Mouse (Mus musculus) midbrain, embryonic 14.5 days (tissue): ENCODE measurements around the gene Mtcl1. TPM values are rescaled to one million over a fixed set of nuclear protein-coding genes. Genes with fewer than 3 reads are reported as not detected.

Experiments used
- ATAC-seq: fragments of 200-750 bp; cut with Nextera tagmentation; 2 replicates; pipeline ENCODE4 v1.8.0; 2017; ENCODE audit warnings: moderate number of reproducible peaks, moderate library complexity; ENCODE audit not compliant: low FRiP score, low TSS enrichment
- DNase-seq: peaks from one replicate; pipeline ENCODE4 v3.0.0-alpha.2; 2015
- H3K27ac ChIP-seq: fragments of 300-500 bp; sonication (generic); replicated peaks from 2 replicates; pipeline ENCODE4 v1.5.1; 2014; ENCODE audit warnings: mild to moderate bottlenecking, low read depth, low read length, moderate library complexity
- H3K27me3 ChIP-seq: fragments of 300-500 bp; sonication (generic); 2 replicates; pipeline ENCODE4 v1.6.1; 2014; ENCODE audit warnings: low read length, control low read depth, mixed read lengths; ENCODE audit not compliant: control insufficient read depth, insufficient read depth
- H3K36me3 ChIP-seq: fragments of 300-500 bp; sonication (generic); 2 replicates; pipeline ENCODE4 v1.6.1; 2014; ENCODE audit warnings: low read length, control low read depth; ENCODE audit not compliant: control insufficient read depth, insufficient read depth
- H3K4me1 ChIP-seq: fragments of 300-500 bp; sonication (generic); 2 replicates; pipeline ENCODE4 v1.6.1; 2014; ENCODE audit warnings: mild to moderate bottlenecking, antibody characterized with exemption, low read length, control low read depth; ENCODE audit not compliant: control insufficient read depth, insufficient read depth
- H3K4me2 ChIP-seq: fragments of 300-500 bp; sonication (generic); 2 replicates; pipeline ENCODE4 v1.6.1; 2014; ENCODE audit warnings: mild to moderate bottlenecking, low read length, moderate library complexity
- H3K4me3 ChIP-seq: fragments of 300-500 bp; sonication (generic); replicated peaks from 2 replicates; pipeline ENCODE4 v1.5.1; 2014; ENCODE audit warnings: low read depth, low read length
- H3K9ac ChIP-seq: fragments of 300-500 bp; sonication (generic); replicated peaks from 2 replicates; pipeline ENCODE4 v1.6.1; 2014; ENCODE audit warnings: mild to moderate bottlenecking, low read length, moderate library complexity
- H3K9me3 ChIP-seq: fragments of 300-500 bp; sonication (generic); 2 replicates; pipeline ENCODE4 v1.6.1; 2016; ENCODE audit warnings: low read length, control low read depth, mixed read lengths; ENCODE audit not compliant: control insufficient read depth
- WGBS: fragments of 180-500 bp; shearing (Covaris S2); extraction: QIAGEN DNeasy Blood & Tissue Kit; methylation state at CpG from one replicate; pipeline ENCODE4 v1.1.7; 2014; 5-methylcytosine and 5-hydroxymethylcytosine counted together
- polyA plus RNA-seq: library from polyadenylated mRNA; unstranded; fragments of >200 nt; fragmentation: Nextera tagmentation; extraction: Ambion mirVana; gene quantifications from 2 replicates; pipeline ENCODE4 v1.2.1, GENCODE M21; 2014

Gene Mtcl1
- polyA plus RNA-seq = 26.7 and 36.0 TPM in 2 replicates

DNA sequence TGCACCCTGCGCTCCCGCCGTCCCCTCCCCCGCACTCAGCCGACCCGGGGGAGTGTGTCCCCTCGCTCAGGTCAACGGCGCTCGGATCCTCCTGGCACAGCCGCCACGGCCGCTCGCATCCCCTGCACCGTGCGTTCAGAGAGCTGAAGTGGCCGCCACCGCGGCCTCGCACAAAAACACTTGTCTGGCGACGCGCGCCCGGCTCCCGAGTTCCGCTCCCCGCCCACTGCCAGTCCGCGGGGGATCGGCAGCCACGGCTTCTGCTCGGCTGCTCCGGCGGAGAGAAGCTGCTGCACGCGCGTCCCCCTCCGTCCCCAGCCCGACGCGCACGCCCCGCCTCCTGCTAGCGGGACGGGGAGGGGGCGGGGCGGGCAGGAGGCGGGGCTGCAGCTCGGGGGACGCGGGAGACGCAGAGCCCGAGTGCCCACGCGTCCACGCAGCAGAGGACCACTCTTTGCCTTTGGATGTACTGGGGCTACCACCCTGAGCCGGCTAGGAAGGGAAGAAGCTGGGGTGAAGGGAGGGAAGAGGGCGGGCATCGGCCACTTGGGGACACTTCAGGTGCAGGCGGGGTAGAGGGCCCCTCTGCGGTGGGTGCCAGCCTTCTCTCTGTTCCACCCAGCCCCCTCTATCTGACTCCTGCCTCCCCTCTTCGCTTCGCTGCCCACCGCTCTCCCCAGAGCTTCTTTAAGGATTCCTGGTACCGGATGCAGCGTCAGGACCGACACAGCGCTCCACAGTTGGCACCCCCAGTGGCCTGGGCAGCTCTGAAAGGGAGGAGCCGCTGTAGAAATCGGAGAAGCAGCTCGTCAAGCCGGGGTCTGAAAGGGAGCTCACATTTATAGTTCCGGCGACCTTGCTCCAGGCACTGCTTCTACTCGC, at the start of gene Mtcl1:
Gene Mtcl1 (minus strand): TSS at position 291 of the 882 bp plus-strand sequence.
- Histone ChIP-seq H3K4me3 (peak within 1 kb of the TSS; percentile 91), H3K27me3 (0 out of 2 replicates have a peak, but pooled peaks cover 3% of the 10 kb centered on the region), H3K27ac (peak within 1 kb of the TSS; percentile 95), H3K9ac (peak within 1 kb of the TSS; percentile 95), H3K9me3 (no peaks in the 10 kb centered on the region), H3K36me3 (no peaks in the 10 kb centered on the region), H3K4me2 (peak within 1 kb of the TSS; percentile 94), H3K4me1 (peaks cover 46% of the 10 kb centered on the region)
- ATAC-seq = peak; percentile 86
- peak; percentile 94 for DNase-seq
- WGBS = under 1% methylated on average over 76 of the region's 76 CpGs

DNA sequence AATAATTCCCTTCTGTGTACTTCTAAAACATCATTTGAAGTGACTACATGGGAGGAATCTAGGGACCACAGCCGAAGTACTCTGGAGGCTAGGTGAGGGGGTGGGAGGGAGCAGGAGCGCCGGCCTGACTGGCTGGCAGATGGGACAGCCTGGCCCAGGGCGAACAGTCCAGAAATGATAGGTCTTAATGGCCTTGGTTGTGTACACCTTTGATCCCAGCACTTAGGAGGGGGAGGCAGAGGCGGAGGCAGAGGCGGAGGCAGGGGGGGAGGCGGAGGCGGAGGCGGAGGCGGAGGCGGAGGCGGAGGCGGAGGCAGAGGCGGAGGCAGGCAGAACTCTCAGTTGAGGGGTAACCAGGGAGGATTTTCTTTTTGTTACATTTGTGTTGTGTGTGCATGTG, 49.0 kb upstream of the Mtcl1 start:
- Histone ChIP-seq H3K9me3 (no peaks in the 10 kb centered on the region), H3K36me3 (peaks cover 75% of the 10 kb centered on the region), H3K4me2 (no peak overlapping the region), H3K27ac (no peak overlapping the region), H3K4me1 (no peaks in the 10 kb centered on the region), H3K9ac (no peak overlapping the region), H3K27me3 (no peaks in the 10 kb centered on the region), H3K4me3 (no peak overlapping the region)
- DNase-seq = no peak
- no peak for ATAC-seq
- 88% methylated on average over 14 of the region's 14 CpGs for WGBS

DNA sequence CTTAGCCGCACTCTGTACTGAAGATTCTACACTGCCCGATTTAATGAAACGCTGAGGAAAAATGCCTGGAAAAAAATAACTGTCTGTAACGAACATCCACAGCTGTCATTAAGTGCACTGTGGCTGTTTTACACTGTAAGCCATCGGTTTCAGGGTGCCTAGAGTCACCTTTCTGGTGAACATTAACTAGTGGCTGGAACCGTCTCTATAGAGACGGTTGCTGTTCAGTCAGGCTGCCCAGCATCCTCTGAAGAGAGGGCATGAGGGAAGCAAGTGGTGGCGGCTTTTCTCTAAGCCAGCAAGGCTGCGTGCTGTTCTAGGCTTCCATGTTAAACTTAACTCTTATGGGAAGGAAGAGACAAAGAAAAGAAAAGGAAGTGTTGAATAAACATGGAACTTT, 47.0 kb upstream of the Mtcl1 start:
- no peaks in the 10 kb centered on the region for H3K27me3 ChIP-seq
- no peak overlapping the region for H3K4me3 ChIP-seq
- H3K9ac ChIP-seq = no peak overlapping the region
- ATAC-seq = no peak
- 96% methylated on average over 9 of the region's 9 CpGs for WGBS
- H3K27ac ChIP-seq = no peak overlapping the region
- no peak for DNase-seq
- H3K4me2 ChIP-seq = no peak overlapping the region
- H3K4me1 ChIP-seq = no peaks in the 10 kb centered on the region
- peaks cover 72% of the 10 kb centered on the region for H3K36me3 ChIP-seq
- no peaks in the 10 kb centered on the region for H3K9me3 ChIP-seq

DNA sequence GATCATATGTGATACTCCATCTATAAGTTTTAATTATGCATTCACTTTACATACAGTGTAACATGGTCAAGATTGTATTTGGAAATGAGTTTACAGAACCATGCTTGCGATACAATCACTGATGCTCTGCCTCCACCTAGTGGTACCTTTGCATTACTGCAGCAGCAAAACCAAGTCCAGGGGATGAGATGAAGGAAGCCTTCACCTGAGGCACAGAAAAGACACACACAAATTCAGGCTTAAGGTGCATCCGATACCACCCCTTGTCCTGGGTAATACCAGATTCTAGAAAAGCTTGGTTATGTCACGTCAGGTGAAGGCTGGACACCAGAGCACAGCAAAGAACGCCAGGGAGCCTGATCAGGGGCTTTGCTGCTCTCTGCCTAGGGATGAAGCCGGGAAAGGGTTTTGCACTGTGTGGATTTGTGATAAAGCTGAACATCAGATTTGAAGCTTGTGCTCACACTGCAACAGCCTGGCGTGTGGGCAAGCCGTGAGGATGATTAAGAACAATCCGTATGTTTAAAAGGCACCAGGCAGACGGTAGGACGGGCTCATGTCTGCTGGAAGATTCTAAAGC, 40.6 kb upstream of the Mtcl1 start:
- Histone ChIP-seq H3K4me3 (no peak overlapping the region), H3K4me2 (no peak overlapping the region), H3K36me3 (peaks cover 14% of the 10 kb centered on the region), H3K4me1 (no peaks in the 10 kb centered on the region), H3K9ac (no peak overlapping the region), H3K9me3 (no peaks in the 10 kb centered on the region), H3K27me3 (no peaks in the 10 kb centered on the region), H3K27ac (no peak overlapping the region)
- ATAC-seq = 0 out of 2 replicates have a peak, but pooled peaks have one; percentile 46
- DNase-seq = peak; percentile 87
- WGBS = 44% methylated on average over 10 of the region's 10 CpGs

DNA sequence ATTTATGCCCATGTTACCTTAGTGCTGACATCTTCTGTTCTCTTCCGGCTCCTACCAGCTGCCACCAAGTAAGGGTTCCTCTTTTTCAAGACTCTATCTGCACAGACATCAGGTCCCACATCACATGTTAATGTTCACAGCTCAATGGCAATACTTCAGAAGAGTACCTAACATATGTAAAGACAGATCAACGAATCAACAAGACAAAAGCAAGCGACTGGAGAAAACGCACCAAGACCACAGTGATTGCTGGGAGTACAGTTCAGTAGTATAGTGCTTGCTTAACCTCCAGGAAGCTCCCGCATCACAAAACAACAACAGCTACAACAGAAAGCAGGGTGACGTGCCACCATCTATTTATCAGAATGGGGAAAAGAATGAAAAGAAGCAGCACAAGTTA, 37.0 kb upstream of the Mtcl1 start:
- no peak overlapping the region for H3K27ac ChIP-seq
- no peaks in the 10 kb centered on the region for H3K36me3 ChIP-seq
- no peak for ATAC-seq
- H3K4me3 ChIP-seq = no peak overlapping the region
- H3K4me1 ChIP-seq = peaks cover 6% of the 10 kb centered on the region; the same call in 1 of the 2 replicates
- WGBS = 92% methylated on average over 6 of the region's 6 CpGs
- no peaks in the 10 kb centered on the region for H3K9me3 ChIP-seq
- no peak for DNase-seq
- H3K9ac ChIP-seq = no peak overlapping the region
- H3K4me2 ChIP-seq = no peak overlapping the region
- no peaks in the 10 kb centered on the region for H3K27me3 ChIP-seq

DNA sequence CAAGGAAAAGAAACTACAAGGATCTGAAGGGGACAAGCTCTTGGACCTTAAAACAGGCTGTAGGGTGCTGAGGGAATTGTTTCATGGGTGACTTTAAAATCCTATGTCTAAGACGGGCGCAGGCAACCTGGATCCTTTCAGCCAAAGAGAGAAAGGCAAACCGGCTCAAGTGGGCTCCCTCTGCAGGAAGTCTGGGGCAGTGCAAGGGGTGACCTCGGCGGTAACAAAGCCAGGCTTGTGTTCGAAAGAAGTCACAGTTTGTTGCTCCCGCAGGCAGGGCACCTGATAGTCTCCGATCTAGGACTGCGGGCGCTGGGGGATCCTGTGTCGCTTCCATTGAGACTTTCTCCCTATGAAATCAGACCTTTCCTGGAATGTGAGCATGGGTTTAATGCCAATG, 36.2 kb upstream of the Mtcl1 start:
- H3K27ac ChIP-seq = no peak overlapping the region
- H3K4me2 ChIP-seq = no peak overlapping the region
- no peaks in the 10 kb centered on the region for H3K27me3 ChIP-seq
- peak; percentile 92 for DNase-seq
- no peak for ATAC-seq
- H3K36me3 ChIP-seq = no peaks in the 10 kb centered on the region
- H3K4me3 ChIP-seq = no peak overlapping the region
- peaks cover 10% of the 10 kb centered on the region for H3K4me1 ChIP-seq
- H3K9ac ChIP-seq = no peak overlapping the region
- 4% methylated on average over 11 of the region's 11 CpGs for WGBS
- no peaks in the 10 kb centered on the region for H3K9me3 ChIP-seq

DNA sequence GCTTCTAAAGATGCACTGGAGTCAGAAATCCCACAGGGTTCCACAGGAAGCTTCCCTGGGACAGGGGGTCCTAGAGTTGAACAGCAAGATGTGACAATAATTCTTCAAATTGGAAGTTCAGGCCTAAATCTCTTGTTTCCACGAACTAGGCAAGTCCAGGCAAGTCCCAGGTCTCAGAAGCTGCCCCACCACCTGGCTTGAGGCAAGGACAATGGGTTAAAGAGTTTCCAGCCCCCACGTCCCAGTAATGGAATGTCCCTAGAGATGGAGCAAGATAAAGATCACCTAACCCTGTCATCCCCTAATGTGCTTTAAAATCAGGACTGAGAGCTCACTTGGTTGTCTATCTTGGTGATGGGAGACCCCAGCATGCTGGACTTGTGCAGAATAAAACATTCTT, 35.4 kb upstream of the Mtcl1 start:
- Histone ChIP-seq H3K9me3 (no peaks in the 10 kb centered on the region), H3K4me1 (peaks cover 17% of the 10 kb centered on the region), H3K9ac (no peak overlapping the region), H3K4me3 (no peak overlapping the region), H3K36me3 (no peaks in the 10 kb centered on the region), H3K27me3 (no peaks in the 10 kb centered on the region), H3K4me2 (no peak overlapping the region), H3K27ac (no peak overlapping the region)
- DNase-seq (no peak), ATAC-seq (no peak)
- 49% methylated on average over 2 of the region's 2 CpGs for WGBS

DNA sequence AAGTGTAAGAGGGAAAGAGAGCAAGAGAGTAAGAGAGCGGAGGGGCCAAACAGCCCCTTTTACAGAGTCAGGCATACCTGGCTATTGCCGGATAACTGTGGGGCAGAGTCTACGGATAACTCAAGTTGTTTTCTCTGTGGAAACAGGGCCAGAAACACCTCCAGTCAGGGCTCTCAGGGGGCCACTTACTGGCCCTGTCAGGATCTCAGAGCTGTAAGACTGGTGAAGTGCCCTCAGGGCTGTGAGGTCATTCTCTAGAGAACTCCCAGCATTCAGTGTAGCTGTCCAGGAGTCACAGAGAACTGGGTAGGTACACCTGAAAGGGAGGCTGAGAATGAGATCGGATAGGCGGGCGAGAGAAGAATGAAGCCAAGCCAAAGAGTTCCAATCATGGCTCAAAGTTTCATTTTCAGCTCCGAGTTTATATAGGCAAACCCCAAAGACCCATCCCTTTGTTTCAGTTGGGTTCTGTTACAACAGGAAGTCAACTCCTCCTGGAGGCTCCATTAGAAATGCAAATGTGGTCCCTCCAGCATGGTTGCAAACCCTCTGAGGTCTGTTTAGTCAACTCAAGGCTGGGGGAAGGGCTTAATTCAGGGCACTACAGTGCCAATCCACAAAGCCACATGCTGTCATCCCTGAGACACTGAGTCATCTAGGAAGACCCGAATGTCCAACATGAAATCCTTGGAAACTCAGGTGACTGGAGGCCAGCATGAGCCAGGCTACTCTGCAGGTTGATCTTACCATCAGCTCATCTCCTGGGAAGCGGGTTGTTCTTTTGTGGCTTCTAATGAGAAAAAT, 34.3 kb upstream of the Mtcl1 start:
- no peaks in the 10 kb centered on the region for H3K36me3 ChIP-seq
- DNase-seq (no peak), ATAC-seq (no peak)
- H3K4me3 ChIP-seq = no peak overlapping the region
- H3K9ac ChIP-seq = no peak overlapping the region
- no peaks in the 10 kb centered on the region for H3K27me3 ChIP-seq
- 77% methylated on average over 9 of the region's 9 CpGs for WGBS
- H3K4me2 ChIP-seq = no peak overlapping the region
- H3K9me3 ChIP-seq = no peaks in the 10 kb centered on the region
- no peak overlapping the region for H3K27ac ChIP-seq
- H3K4me1 ChIP-seq = peaks cover 19% of the 10 kb centered on the region
